Mouse (Mus musculus) activated CD4-positive, CD25-positive, alpha-beta regulatory T cell, adult 4 months (primary cell): ENCODE measurements around the gene Tceanc2. TPM values are rescaled to one million over a fixed set of nuclear protein-coding genes. Genes with fewer than 3 reads are reported as not detected.

Experiments used
- polyA plus RNA-seq, 2 experiments: library from polyadenylated mRNA; unstranded; fragments of 100-300 nt; shearing (Covaris generic); gene quantifications; one replicate each; pipeline ENCODE4 v1.2.1; 2017

The Tceanc2 gene
- polyA plus RNA-seq, 2 experiments from 2014 or later, result 9.8 to 20.5 TPM

Other genes starting within 250 kb of the Tceanc2 start
- gene Mrpl37, start 112.2 kb downstream of the Tceanc2 start, polyA plus RNA-seq, result 10 to 100 TPM; 36.0 to 43.2 TPM
- gene Cyb5rl, start 112.1 kb downstream of the Tceanc2 start, polyA plus RNA-seq, result 1 to 10 TPM; 6.1 to 8.5 TPM
- not detected for gene Cdcp2, start 82.2 kb downstream of the Tceanc2 start, polyA plus RNA-seq
- gene Tmem59, start 717 bp downstream of the Tceanc2 start, polyA plus RNA-seq, result 100 to 1,000 TPM; 376 to 381 TPM
- under 1 TPM; 0.30 to 0.47 TPM for gene Ldlrad1, start 30.1 kb upstream of the Tceanc2 start, polyA plus RNA-seq
- 10 to 100 TPM; 22.5 to 24.6 TPM for gene Lrrc42, start 74.4 kb upstream of the Tceanc2 start, polyA plus RNA-seq
- gene Hspb11, start 74.5 kb upstream of the Tceanc2 start, polyA plus RNA-seq, result 10 to 100 TPM; 27.9 to 34.0 TPM
- not detected for gene Dio1, start 128.1 kb upstream of the Tceanc2 start, polyA plus RNA-seq
- gene Yipf1, start 135.2 kb upstream of the Tceanc2 start, polyA plus RNA-seq, result 100 to 1,000 TPM in 1 of 2 experiments, 10 to 100 TPM in 1; 91.4 to 105 TPM
- gene Ndc1, start 188.7 kb upstream of the Tceanc2 start, polyA plus RNA-seq, result 1 to 10 TPM; 7.0 TPM